Mouse (Mus musculus): ENCODE results near the gene Slc27a4.
"Not testable (repeated sequence)": the region's sequence is repeated elsewhere in the genome, so short reads cannot be mapped to it uniquely, and the experiment has no call there.

Gene Slc27a4

DNA sequence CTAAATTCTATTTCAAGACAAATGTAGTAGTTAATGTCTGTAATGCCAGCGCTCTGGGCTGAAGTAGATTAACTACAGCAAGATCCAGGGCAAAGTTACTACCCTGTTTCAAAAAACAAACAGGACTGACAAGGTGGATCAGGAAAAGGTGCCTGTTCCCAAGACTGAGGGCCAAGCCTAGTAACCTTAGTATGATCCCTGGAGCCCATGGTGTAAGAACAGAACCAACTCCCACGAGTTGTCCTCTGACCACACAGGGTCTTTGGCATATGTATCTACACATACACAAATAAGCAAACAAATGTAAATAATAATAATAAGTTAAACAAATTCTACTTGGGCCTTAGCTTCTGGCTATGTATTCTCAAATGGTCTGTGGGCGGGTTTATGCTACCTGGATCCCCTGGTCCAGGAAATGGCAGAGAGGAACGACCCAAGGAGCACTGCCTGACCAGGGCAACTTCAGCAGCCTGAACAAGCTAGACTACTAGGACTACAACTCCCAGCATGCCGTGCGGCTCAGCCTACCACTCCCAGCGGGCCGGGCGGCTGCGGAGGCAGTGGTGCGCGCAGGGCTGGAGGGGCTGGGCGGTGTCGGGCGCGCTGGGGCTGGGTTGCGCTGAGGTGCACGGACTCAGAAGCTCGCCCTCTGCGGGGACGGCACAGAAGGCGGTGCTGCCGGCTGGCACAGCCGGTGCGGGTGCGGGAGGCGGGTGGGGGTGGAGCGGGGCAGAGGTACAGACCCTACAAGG lies at the start of gene Slc27a4:
Gene Slc27a4 (plus strand): TSS at position 560 of the 752 bp plus-strand sequence.
- DNase-seq (ENCODE audit: low read depth, low spot score) = peak; percentile 72

DNA sequence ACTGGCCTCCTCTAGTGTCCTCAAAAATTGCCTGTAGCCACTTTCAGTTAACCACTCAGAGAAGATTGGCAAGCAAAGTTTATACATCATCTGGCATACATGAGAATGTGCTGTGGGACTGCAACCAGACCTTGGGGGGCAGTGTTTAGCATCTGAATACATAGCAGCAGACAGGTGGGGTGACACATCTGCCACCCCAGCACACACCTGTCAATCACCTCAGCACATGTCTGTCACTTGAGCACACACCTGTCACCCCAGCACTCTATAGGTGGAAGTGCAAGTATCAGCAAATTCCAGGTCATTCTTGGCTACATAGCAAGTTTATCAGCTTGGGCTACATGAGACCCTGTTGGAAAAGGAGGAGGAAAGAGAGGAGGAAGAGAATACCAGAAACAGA lies 46.7 kb upstream of the Slc27a4 start:
- DNase-seq (ENCODE audit: low read depth, low spot score) = no peak

- peak; percentile 36 for DNase-seq (ENCODE audit: low read depth, low spot score)
Observed at GRCm38 (mm10) chr2:29764831-29765230, 37.6 kb upstream of the Slc27a4 start.

DNA sequence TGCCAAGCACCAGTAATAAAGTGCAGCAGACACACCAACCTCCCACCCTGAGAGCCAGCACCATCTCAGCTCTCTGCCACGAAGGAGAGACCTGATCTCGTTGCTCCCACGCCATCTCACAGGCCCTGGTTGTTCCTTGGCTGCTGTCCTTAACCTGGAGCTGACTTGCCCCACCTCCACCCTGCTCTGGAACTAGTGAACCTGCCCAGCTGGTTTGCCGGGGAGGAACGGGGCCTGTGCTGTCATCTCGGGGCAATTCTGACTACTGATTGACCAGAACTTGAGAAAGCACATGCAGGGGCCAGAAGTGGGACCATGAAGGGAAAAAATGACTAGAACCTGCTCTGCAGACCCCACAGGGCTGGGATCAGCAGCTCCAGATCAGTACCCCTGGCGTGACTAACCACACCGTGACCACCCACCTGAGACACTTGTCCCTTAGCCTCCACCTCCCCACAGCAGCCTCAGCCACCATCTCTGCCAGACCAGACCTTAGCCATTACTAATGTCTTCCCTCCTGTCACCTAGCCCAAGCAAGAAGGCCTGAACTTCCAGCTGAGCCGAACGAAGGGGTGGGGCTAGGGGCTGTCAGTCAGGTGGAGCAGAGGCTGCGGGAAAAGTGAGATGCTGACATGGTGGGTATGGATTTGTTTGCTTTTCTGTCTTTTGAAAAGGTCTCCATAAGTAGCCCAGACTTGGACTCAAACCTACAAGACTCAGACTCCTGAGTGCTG lies 34.3 kb upstream of the Slc27a4 start:
- no peak for DNase-seq (ENCODE audit: low read depth, low spot score)

DNA sequence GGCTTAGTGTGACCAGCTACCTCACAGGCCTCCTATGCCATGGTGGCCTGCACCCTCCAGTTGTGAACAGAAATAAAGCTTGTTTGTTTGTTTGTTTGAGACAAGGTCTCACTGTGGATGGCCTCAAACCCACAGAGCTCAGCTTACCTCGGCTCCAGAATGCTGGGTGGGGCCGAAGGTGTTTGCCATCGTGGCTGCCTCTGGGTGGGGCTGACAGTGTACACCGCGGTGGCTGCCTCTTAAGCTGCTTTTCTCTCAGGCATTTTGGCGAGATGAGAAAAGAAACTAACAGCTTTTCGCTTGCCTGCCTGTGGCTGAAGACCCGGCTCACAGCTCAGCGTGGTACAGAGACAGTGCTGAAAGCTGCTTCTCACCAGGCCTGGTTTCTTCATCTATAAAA lies 33.5 kb upstream of the Slc27a4 start:
- DNase-seq (ENCODE audit: low read depth, low spot score) = no peak

GRCm38 (mm10) chr2:29770162-29770561 lies 32.3 kb upstream of the Slc27a4 start:
- no peak for DNase-seq (ENCODE audit: low read depth, low spot score)

DNA sequence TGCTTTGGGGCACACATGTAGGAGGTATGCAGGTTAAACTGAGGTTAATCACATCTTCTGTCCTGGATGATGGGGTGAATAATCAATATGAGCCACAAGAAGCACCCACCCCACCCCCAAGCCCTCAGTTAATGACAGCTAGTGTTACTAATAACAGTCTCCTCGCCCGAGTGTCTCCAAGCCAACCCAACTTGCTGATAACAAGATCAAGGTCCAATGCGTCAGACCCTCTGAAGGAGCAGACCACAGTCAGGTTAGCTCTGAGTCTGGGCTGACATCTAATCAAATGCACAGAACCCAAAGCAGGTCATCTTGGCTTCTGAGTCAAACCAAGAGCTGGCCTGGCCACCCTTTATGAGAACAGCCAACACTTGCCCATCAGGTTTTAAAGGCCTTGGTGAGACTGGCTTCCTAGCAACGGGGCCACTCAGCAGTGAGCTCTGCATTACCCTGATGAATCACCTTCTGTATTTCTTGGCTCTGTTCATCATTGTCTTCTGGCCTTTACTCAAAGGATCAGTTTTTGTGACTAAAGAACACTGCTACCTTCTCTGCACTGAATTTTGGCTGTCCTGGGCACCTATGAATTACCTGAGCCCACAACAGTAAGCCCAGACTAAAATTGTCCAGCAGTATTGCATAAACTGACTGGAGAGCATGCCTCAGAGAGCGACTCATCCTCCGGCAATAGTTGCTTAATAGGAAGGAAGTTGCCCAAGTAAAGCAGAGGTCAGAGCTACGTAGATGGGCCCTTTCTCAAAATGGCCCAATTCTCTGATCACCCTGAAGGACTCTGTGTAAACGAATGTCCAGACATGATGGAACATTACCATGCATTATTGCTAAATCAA lies 30.6 kb upstream of the Slc27a4 start:
- no peak for DNase-seq (ENCODE audit: low read depth, low spot score)

GRCm38 (mm10) chr2:29773323-29773722 lies 29.1 kb upstream of the Slc27a4 start:
- no peak for DNase-seq (ENCODE audit: low read depth, low spot score)

GRCm38 (mm10) chr2:29781256-29781655 lies 21.2 kb upstream of the Slc27a4 start:
- not testable (repeated sequence) for DNase-seq (ENCODE audit: low read depth, low spot score)

- DNase-seq (ENCODE audit: low read depth, low spot score) = no peak
Observed at GRCm38 (mm10) chr2:29784290-29784689, 18.1 kb upstream of the Slc27a4 start.

- peak; percentile 92 for DNase-seq (ENCODE audit: low read depth, low spot score)
Observed at GRCm38 (mm10) chr2:29787104-29787917, 15.1 kb upstream of the Slc27a4 start, which contains the start of gene Coq4. Gene Coq4 (plus strand): TSS chr2:29787493.

- peak; percentile 61 for DNase-seq (ENCODE audit: low read depth, low spot score)
Observed at GRCm38 (mm10) chr2:29787937-29788681, 14.3 kb upstream of the Slc27a4 start, which contains the start of gene Trub2. Gene Trub2 (minus strand): TSS chr2:29788502.

DNA sequence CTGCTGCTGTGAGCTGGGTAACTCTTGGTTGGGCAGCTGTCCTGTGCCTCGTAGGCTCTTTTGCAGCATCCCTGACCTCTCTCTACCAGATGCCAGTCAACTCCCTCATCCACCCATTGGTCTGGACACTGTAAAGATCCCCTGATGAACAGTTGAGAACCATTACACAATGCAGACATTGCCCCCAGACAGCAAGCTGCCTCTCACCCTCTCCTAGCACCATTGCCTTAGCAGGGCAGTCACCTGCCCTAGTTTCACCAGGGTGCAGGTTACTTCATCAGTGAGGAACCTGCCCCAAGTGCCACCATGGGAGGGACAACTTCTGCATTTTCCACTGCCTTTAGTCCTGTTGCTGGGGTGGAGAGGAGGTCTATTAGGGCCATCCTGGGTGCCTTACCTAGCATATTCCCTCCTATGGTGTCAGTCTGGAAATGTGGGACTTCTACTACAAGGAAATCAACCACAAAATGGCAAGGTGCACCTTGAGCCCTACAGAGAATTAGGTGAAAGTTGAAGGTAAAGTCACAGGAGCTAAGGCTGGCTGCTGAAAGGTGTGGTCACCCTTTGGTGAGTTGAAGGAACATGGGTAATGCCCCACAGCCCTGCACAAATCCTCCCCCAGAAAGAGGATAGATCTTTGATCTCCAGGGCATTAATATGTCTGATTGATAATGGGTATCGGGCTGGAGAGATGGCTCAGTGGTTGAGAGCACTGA lies 9.5 kb upstream of the Slc27a4 start:
- no peak for DNase-seq (ENCODE audit: low read depth, low spot score)

- DNase-seq (ENCODE audit: low read depth, low spot score) = no peak
Observed at GRCm38 (mm10) chr2:29802827-29803201, 380 bp downstream of the Slc27a4 start.

DNA sequence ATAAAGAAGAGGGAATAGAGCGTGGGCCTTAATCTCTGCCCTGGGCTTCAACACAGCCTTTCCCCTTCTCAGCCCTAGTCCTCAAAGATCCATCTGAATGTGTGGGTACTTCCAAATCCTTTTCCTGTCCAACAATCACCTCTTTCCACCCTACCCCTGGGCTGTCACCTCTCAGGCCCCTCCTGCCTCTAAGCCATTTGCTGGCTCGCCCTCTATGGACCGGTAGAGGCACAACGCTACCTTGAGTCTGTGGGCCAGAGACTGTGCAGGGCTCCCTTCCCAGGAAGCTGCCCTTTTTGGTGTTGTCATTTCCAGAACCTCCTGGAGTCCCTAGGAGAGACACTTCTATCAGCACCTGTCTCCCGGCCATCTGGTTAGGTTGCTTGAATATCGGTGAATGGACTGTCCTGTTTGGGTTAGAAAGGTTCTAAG lies 982 bp downstream of the Slc27a4 start:
- DNase-seq (ENCODE audit: low read depth, low spot score) = no peak

- no peak for DNase-seq (ENCODE audit: low read depth, low spot score)
Observed at GRCm38 (mm10) chr2:29815678-29816371, 13.4 kb downstream of the Slc27a4 start.

DNA sequence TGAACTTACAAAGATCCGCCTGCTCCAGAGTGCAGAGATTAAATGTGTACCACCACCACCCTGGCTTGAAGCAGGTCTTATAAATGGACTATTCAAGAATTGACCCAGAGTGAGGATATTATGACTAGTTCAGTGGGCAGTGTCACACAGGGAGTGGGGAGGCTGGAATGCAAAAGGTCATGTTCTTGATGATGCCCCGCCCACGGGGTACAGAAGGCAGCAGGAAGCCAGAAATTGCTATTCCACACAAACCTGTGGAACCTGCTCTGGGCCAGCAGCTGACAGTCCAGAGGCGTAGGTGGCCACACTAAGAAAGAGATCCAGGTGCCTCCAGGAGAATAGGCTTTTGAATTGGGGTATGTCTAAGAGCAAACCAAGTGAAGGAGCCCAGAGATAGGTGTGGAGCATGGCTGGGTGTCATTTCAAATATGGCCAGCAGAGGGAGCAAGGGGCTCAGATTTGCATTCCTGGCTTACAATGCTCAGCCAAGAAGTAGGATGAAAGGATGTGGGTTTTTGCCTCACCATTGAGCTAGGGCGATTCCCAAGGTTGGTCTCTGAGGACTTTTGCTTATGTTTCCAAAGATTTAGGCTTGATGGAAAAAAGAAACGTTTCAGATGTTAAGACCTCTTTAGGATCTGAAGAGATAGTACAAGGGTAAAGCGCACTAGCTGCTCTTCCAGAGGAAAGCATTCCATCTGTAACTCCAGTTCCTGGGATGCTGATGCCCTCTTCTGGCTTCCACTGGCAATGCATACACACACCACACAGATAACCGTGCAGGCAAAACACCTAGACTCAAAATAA lies 15.2 kb downstream of the Slc27a4 start:
- peak; percentile 64 for DNase-seq (ENCODE audit: low read depth, low spot score)

DNA sequence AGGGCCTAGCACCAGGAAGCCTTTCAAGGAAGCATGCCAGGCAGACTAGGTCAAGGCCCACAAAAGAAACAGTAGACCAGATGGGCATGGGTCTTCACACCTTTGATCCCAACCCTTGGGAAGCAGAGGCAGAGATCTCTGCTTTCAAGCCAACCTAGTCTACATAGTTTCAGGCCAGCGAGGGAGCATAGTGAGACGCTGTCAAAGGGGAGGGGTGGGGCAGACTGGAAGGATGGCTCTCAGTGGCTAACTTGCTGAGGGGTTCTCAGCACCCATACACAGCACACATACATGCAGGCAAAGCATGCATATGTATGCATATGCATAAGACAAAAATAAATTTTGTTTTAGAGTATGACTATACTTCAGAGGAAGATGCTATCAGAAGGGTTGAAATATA lies 16.9 kb downstream of the Slc27a4 start:
- DNase-seq (ENCODE audit: low read depth, low spot score) = no peak
